Mouse (Mus musculus) kidney, adult 18-20 months (tissue): ENCODE data around the gene Senp6.
A peak's percentile ranks its signal among the peaks of the same experiment; 100 is the strongest.

Experiments
- DNase-seq: peaks from one replicate; pipeline ENCODE4 v3.0.0; 2021

The Senp6 gene

GRCm38 (mm10) chr9:80176696-80177478, 110.2 kb downstream of the Senp6 start:
- DNase-seq: peak; percentile 62

- no peak for DNase-seq
These were observed 112.0 kb downstream of the Senp6 start for GRCm38 (mm10) chr9:80178670-80179069.

- no peak for DNase-seq
These were observed 113.0 kb downstream of the Senp6 start for GRCm38 (mm10) chr9:80179688-80180087.

- no peak for DNase-seq
These were observed 114.1 kb downstream of the Senp6 start for GRCm38 (mm10) chr9:80180771-80181170.

DNA sequence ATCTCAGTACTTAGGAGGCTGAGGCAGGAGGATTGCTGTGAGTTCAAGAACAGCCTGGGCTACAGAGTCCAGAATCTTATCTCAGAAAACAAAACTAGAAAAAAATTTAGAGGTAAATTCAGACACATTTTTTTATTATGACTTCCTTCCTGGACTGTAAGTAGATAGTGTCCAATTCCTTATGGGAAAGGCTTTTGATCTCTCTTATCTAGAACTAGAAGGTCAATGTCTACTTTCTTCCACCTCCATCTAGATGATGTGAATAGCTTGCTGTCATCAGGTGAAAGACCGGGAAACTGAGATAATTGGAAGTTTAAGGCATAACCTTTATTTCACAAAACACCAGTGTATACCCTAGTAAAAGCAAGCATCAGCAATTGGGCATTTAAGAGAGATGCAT, 115.0 kb downstream of the Senp6 start:
- no peak for DNase-seq

GRCm38 (mm10) chr9:80184138-80184537, 117.4 kb downstream of the Senp6 start:
- DNase-seq: no peak

- DNase-seq: no peak
These were observed 119.0 kb downstream of the Senp6 start for GRCm38 (mm10) chr9:80185737-80186136.

GRCm38 (mm10) chr9:80186693-80187092, 120.0 kb downstream of the Senp6 start:
- no peak for DNase-seq

DNA sequence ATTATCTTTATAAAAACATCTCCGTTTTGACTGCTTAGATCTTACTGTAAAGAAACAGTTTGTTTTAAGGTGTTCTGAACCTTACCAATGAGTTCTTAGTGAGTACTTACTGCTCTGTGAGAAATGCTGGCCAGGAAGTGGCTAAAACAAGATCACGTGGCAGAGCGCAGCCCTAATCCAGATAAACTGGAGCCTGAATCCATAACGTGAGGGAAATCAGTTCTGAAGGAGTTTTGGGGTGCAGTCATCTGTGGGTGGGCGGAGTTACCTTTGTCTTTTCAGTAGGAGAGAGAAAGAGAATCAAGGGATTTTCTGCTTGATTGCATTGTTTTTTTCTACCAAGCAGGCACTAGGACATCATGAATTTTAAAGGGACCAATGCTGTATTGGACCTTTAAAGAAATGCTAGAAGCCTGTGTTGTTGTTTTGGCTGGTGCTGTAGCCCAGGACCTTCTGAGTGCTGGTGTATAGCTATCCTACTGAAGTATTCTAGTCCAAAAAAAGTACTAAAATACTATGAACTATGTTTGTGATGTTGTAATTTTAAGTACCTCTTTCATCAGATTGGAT, 121.7 kb downstream of the Senp6 start:
- no peak for DNase-seq

GRCm38 (mm10) chr9:80191240-80191639, 124.5 kb downstream of the Senp6 start:
- no peak for DNase-seq

DNA sequence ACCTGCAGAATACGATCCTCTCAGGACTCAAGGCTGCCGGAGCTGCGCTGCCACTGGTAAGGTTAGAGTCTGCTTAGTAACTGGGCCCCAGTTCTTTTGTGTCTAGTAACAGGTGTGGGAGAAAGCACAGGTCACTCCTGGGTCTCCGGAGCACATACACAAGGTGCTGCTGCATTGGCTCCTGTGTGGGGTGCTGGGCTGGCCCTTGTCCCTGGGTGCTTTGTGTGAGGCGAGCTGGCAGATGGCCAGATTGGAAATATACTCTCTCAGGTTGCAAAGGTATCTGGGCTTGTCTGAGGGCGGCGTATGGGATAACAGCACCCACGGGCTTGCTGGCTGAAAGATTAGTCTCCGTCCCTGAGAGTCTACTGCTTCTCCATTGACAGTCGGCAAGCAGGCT, 125.6 kb downstream of the Senp6 start:
- peak; percentile 55 for DNase-seq

- no peak for DNase-seq
These were observed 127.7 kb downstream of the Senp6 start for GRCm38 (mm10) chr9:80194446-80194845.
